Mouse (Mus musculus): ENCODE data around the gene Hivep3.

Gene Hivep3

DNA sequence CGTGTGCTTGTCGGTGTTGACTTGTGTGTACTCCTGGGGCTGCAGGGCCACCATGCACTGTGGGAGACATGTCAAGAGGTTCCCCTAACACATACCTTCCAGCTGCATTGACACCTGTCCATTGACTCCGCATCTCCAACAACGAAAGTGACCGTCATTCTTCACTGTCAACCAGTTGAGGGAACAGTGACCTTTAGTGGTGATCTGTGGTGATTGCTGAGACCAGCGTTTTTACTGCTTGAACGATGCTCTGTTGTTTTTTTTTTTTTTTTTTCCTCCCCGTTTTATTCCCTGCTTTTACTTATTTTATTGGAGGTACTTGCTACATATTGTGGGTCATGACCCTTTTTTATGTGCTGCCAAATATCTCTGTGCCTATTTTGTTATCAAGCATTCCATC lies 323.9 kb downstream of the Hivep3 start:
- no peak for DNase-seq (ENCODE audit: low read depth, low spot score)

DNA sequence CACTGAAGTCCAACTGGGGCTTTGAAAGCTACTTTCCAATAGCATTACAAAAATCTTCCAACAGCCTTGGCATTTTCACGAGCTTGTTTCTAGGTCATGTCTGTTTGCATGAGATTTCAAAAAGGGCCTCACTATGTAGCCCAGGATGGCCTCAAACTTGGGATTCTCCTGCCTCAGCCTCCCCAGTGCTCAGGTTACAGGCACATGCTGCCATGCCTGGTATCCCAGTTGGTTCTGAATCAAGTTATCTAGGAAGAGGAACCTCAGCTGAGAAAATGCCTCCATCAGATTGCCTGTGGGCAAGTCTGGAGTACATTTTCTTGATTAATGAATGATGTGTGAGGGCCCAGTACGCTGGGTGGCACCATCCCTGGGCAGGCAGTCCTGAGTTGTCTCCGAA lies 324.6 kb downstream of the Hivep3 start:
- no peak for DNase-seq (ENCODE audit: low read depth, low spot score)

DNA sequence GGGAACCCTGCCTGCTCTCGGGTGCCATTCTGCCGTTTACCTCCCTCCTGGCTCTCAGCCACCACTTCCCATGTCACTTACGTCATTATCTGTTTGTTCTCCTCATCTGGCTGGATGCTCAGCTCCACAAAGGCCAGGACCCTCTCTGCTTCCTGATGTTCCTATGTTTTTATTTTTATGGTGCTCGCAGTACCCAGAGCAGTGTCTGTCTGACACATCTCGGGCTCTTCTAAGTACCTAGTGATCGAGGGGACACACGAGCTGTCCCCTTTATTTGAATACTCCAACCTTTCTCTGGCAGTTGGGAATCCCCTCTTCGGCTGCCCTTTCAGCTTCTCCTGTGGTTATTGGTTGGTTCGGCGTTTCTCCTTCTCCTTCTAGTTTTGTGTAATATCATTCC lies 325.2 kb downstream of the Hivep3 start:
- DNase-seq (ENCODE audit: low read depth, low spot score), result no peak

DNA sequence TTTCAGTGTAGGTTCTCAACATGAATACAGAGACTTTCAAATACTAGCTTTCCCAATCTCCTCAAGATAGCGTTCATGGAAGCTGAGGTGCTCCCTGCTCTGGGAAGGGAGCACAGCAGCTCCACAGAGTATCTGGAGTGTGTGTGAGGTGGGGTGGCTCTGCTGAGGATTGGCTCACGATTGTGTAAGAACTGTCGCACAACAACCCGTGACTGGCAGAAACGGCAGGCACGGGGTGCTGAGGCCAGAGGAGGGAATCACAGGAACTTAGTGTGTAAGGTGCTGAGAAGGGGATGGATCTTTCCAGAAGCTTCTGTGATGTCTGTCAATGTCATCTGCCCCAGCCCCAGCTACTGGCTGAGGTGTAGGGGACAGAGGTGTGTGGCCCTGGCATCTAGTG lies 328.1 kb downstream of the Hivep3 start:
- no peak for DNase-seq (ENCODE audit: low read depth, low spot score)

DNA sequence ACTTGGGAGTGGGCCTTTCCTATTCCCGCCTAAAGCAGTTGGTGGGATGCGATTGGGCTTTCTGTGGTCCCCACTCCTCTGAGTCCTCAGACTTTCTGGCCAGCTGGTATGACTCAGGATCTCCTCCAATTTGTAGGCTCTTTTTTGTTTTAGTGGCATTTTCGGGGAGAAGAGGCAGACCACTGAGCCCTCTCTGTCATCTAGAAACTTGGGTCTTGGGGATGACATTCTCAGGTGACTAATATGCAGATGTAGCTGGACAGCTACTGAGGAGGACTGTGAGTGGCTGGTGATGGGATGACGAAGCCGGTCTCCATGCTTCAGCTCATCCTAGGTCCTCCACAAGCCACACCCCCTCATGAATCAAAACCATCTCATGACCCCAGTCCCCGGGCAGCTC lies 328.6 kb downstream of the Hivep3 start:
- DNase-seq (ENCODE audit: low read depth, low spot score), result no peak

DNA sequence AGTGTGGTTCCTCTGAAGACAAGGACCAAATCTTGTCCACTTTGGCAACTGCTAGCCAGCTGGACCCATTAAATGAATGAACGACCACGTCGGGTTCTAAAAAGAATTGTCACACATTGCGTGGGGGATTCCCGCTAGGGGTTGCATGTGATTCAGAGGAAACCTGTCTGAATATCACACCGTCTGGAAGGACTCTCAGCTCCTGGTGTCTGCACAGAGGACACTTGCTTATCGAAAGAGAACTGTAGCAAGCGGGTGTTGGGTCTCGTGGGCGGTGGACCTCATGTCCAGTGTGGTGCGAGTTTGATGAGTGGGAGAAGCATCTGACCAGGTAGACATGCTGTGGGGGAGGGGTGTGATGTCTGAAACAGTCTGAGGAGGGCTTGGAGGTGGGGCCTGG lies 329.2 kb downstream of the Hivep3 start:
- DNase-seq (ENCODE audit: low read depth, low spot score), result no peak

DNA sequence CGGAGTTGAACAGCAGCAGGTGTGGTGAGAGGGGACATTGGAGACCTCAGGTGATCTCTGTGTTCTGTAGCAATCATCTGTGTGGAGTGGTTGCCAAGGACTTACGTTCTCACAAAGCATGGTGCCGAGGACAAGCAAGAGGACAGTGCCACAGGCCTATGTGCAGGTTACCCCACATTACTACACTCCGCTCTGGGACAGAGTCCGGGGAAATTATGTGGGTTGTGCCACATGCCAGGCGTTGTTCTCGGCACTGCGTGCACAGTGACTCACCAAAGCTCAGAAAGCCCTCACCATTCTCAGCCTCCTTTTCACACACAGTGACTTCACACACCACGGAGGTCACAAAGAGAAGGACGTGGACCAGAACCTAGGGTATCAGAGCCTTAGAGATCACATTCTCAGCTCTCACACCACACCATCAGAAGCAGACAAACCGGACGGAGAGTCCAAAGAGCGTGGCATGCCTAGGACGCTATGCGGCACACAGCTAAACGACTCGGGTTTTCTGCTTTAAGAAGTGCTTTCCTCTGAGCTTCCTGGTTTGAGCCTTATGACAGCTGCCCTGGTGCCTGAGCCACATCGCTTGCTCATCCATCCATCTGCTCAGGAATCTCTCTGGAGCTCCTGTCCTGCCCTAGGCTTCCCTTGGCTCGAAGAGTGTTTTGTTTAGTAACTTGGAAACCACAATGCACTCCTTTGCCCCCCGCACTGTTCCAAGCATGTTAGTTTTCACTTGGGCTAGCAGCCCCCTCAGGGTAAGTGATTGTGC lies 330.0 kb downstream of the Hivep3 start:
- no peak for DNase-seq (ENCODE audit: low read depth, low spot score)

DNA sequence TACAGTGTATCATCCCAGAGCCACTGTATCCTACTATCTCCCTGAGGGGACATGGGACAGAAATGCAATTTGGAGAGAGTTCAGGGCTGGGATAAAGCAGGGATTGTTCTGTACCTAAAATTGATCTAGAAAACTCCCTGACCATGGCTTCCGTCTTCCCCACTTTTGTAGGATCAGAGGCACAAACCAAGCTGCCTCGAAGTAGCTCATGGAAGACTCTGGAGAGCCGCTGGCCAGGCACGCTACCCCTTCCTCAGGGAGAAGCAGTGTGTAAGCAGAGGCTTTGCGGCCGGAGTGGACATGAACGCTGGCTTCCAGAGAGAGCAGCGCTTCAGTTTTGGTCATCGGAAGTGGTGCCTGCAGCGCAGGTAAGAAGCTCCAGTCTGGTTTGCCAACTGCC lies 331.1 kb downstream of the Hivep3 start, which contains the start of gene AL607142.1:
Gene AL607142.1, plus strand, starts transcription at position 301 of the 400 bp plus-strand sequence.
- no peak for DNase-seq (ENCODE audit: low read depth, low spot score)

DNA sequence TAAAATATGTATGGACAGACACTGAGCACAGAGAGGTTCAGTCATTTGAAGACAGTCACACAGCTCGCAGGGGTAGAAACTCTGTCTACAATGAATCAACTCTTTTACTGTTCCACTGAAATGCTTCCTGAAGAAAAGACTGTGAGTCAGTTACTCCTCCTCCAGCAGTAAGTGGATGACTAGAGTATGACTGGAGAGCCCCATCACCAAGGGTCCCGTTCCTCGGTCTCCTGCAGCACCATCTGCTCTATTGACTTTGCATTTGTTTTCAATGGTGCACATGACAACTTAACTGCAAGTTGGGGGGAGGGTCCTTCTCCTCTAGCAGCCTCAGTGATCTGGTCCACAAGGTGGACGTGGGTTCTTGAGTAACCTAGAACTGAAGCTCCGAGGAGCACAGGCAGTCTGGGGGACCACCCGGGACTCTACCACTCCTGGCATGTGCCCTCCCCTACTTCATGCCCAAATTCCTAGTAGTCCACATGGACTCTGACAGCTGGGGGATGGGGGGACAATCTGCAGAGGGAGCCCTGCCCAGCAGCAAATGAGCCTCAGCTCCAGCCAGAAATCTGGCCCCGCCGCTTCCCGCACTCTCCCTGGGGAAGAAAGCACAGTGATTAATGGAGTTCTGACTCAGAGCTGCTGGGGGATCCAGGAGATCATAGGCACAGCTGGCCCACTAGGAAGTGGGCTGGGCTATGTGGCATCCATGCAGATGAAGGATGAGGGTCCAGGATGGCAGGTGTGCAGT lies 333.4 kb downstream of the Hivep3 start:
- no peak for DNase-seq (ENCODE audit: low read depth, low spot score)

DNA sequence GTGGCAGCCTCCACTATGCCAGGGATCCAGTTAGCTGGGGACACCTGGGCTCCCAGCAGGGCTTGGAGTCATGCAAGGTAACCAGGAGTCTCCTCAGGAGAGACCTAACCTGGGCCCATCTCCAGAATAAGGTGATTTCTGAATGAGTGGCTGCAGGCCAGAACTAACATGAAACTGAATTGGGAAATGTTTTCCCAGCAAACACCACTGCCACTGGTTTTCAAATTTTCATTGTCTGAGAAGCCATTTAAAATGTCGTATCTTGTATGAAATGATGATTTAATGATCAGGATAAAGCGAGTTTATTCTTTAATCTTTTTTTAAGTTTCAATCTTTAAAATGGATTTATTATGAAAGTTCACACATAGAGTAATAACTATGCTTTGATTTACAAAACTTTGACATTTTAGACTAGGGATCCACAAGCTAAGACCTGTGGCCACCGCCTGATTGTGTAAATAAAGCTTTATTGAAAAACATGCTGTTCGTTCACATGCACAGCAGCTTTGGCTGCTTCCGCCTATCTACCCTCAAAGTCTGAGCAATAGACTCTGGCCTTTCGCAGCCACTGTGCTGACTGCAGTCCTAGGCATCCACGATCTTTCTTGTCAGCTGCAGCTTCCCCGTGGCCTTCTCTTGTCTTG lies 334.1 kb downstream of the Hivep3 start:
- no peak for DNase-seq (ENCODE audit: low read depth, low spot score)

DNA sequence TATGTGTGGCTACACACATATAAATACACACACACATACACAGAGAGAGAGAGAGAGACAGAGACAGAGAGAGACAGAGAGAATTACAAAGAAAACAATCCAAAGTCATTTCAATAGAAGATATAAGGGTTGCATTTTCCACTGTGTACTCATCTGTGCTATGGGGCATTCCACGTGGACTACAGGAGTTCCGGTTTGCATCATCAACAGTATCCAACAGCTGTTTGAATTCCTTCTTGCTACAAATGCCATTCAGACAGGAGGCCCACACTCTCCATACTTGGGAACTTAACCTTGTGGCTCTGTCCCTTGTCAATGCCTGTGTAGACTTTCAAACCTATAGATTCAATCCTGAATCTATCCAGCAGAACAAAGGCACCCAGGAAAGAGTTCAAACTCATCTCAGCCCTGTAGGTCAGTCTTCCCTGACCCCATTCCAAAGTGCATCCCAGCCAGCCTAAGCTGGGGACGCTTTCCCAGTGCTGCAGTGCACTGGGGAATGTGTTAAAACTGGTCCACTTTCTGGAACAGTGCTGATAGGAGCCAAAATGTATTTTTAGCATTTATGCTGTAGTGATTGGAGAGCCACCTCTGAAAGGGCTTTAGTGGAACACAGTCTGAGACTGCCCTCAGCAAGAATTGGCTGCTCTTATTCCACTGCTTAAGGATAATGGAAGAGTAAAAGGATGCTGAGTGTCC lies 335.4 kb downstream of the Hivep3 start:
- no peak for DNase-seq (ENCODE audit: low read depth, low spot score)

DNA sequence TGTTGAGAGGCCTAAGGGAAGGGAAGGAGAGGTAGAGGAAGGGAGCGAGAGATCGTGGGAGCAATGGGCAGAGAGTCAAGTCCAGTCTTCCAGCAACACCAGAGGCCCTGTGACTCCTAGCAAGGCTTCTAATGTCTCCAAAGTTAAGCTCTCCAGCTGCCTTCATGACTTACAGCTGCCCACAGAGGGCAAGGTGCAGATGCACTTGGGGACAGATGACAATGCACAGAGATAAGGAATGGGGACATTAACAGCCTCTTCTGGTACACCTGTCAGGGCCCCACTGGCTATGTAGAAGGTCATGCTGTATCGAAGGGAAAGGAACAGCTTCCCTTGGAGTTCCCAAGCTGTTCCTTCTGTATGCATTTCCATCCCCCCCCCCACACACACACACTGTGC lies 336.0 kb downstream of the Hivep3 start:
- no peak for DNase-seq (ENCODE audit: low read depth, low spot score)

DNA sequence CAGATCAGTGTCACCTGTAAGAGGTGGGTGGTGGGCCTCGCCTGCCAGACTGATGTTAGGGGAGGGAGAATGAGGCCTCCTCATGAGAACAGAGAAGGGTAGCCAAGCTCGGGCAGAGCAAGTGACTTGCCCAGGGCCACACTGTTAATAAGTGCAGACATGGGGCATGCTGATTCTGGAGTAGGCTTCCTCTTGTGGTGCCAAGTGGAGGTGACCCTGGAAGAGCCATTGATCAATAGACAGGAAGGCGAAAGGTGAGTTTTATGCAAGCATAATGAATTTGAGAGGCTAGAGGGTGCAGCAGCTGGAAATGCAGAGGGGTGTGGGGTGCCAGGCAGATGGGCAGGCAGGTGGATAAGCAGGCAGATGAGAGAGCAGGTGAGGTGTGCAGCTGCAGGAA lies 337.8 kb downstream of the Hivep3 start:
- no peak for DNase-seq (ENCODE audit: low read depth, low spot score)

DNA sequence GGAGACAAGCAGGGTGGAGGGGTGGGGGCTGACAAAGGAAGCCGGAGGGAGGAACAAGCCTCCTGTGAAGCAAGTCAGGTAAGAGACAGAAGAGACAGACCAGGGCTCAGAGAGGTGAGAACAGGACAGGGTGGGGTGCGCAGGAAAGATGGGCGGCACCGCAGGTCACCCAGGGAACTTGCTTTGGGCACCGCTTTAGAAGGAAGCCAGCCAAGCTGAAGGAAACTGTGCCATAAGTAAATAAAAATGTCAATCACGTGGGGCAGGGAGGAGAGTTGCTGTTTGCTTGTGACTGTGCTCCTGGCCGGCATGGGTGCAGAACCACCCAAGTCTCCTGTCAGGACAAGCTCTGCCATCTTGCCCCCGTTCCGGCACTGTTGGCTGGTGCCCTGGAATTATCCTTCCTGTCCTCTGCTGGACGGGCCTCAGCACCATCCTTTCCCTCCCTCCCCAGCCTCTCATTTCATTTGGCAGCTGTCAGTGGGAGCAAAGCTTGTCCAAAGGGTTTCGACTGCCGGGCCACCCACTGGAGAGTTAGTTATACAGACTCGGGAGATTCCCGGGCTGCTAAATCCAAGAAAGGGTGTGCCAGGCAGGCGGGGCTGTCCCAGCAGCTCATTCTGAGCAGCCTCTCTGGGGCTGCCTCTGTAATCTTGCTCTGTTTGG lies 338.4 kb downstream of the Hivep3 start:
- DNase-seq (ENCODE audit: low read depth, low spot score), result no peak

DNA sequence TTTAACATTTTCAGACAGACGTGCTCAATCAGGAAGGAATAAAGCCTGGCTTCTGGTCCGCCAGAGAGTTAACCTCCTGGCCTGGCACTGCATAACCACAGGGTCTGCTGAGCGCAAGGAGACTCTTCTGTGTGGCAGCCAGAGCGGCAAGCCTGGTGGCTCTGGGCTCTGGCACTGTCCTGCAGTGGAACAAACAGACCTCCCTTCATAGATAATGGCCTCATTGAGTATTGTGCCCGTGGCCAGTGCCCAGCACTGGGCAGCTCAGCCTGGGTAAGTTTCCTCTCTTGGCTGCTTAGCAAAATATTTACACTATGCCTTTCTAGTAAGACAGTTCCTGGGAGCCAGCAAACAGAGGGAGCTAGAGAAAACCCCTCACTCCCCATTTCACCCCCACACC lies 340.5 kb downstream of the Hivep3 start:
- no peak for DNase-seq (ENCODE audit: low read depth, low spot score)

DNA sequence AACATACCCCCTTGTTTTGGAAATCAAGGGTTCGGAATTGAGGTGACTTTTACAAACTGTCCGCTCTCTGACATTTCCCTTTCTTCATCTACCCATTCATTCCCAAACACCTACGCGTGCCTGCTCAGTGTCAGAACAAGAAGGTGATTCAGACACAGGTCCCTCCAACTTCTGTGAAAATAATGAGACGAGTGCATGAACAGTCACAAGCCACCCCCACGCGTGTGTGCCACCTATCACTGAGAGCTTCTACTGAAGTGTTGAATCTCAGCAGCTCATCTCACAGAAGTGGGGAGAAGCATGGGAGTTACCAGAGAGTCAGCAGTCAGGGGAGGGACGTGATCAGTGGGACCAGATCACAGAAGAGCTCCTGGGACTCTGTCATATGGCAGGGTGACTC lies 343.7 kb downstream of the Hivep3 start:
- no peak for DNase-seq (ENCODE audit: low read depth, low spot score)

DNA sequence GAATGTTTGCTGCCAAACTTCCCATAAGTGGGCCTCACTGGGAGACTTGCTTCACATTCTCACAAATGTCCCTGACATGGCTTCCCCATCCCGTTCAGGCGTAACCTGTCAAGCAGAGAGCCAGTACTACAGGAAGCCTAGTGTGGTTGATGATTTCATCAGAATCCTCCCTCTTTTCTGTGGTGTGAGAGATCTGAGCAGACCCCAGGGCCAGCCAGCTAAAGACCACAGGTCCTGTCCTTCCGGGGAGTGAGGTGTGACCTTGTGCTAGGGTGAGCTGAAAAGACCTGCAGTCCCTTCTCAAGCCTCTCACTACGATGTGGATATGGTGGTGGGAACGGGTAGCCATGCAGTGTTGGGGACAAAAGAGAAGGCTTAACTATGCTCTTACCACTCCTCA lies 348.9 kb downstream of the Hivep3 start:
- no peak for DNase-seq (ENCODE audit: low read depth, low spot score)

DNA sequence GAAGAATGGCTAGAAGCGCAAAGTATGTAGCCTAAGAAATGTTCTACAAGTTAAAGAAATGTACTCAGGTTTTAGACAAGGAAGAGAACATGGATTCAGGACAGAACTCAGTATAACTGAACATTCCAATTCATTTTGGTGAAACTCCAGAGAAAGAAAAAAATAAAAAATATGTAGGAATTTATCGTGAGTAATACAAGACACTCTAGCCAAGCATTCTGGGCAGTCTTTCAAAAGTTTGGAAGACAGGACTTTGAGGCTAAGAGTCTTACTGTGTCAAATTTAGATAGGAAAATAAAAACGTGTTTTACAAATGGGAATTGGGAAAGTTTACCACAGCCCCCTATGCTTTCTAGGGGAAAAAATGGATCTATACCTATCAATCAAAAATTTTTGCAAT lies 350.1 kb downstream of the Hivep3 start:
- no peak for DNase-seq (ENCODE audit: low read depth, low spot score)

DNA sequence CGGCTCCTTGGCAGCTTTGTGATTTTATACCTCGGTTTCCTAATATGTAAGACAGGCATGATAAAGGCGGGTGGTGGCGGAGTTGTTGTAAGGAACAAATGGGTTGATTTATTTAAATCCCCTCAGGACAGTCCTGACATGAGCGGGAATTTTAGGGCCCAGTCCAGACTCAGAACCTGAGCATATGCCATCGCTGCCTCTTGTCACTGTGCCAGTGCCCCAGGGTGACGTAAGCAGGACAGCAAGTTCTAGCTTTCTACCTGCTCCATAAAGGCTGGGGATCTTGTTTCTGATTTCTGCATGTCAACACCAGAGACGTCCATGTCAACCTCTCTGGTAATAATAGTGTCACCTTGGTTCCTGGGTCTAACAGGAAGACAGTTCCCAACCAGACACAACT lies 356.0 kb downstream of the Hivep3 start:
- no peak for DNase-seq (ENCODE audit: low read depth, low spot score)

DNA sequence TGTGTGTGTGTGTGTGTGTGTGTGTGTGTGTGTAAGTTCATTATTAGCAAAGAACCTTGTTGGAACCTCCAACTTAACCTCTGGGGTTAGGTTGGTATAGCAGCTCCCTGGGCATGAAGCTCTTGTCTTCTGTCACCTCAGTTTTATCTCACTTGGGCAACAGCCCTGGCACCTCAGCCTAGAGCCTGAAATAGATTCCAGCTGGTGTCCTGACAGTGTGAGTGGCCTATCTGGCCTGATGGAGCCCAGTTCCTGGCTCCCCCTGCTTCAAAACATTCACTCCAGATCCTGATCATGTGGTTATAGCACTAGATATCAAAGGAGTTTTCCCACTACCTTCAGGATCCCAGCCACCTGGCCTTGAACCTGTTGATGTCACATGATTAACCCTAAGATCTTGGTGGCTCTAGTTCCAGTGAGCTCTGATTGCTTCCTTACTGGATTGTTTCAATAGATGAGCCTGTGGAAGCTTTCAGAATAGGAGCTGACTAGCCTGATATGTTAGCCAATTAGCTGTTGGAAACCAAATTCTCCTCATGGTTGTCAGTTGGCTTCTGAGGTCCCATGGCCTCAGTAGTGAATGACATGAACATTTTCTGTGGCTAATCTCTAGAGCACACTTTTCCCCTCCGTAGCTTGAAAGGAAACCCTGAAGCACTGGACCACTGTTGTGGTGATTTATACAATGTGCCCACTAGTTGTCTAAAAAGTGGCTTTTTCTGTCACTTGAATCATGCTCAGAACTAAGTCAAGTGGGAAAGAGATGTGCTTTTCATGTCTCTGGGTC lies 358.6 kb downstream of the Hivep3 start:
- no peak for DNase-seq (ENCODE audit: low read depth, low spot score)

DNA sequence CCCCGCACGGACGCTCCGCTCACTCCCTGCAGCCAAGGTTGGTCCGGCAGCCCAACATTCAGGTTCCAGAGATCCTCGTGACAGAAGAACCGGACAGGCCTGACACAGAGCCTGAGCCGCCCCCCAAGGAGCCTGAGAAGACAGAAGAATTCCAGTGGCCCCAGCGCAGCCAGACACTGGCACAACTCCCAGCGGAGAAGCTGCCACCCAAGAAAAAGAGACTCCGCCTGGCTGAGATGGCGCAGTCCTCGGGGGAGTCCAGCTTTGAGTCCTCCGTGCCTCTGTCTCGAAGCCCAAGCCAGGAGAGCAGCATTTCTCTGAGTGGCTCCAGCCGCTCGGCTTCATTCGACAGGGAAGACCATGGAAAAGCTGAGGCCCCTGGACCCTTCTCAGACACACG lies 363.4 kb downstream of the Hivep3 start:
- no peak for DNase-seq (ENCODE audit: low read depth, low spot score)

Measured in retina, postnatal 7 days (tissue).